Mouse (Mus musculus) C2C12 (cell line): Measurements from ENCODE around the gene Saysd1.

Experiments
- CTCF ChIP-seq: IDR thresholded peaks from one replicate; pipeline ENCODE4 v1.5.1; 2011; ENCODE audit not compliant: control insufficient read depth, insufficient read depth, insufficient read length
- FOSL1 ChIP-seq: IDR thresholded peaks from one replicate; pipeline ENCODE4 v1.8.0; 2011; ENCODE audit warnings: mild to moderate bottlenecking, low read length; ENCODE audit not compliant: poor library complexity, insufficient read depth, severe bottlenecking

- no peak for TF ChIP-seq FOSL1
- TF ChIP-seq CTCF, result no peak
These were observed 42.4 kb upstream of the Saysd1 start for GRCm38 (mm10) chr14:20180751-20181162.
